Mouse (Mus musculus): ENCODE measurements at regions not wholly inside any gene's neighbourhood (a gene's known extent, or its start where the extent isn't known, plus 50 kb on each side); places are given as distances from the start of the nearest gene placed in this dataset.

GRCm38 (mm10) chr13:102482451-102482850 is 210.9 kb upstream of the Cd180 start:
- DNase-seq (ENCODE audit: low spot score in 2 of 2): no peak

DNA sequence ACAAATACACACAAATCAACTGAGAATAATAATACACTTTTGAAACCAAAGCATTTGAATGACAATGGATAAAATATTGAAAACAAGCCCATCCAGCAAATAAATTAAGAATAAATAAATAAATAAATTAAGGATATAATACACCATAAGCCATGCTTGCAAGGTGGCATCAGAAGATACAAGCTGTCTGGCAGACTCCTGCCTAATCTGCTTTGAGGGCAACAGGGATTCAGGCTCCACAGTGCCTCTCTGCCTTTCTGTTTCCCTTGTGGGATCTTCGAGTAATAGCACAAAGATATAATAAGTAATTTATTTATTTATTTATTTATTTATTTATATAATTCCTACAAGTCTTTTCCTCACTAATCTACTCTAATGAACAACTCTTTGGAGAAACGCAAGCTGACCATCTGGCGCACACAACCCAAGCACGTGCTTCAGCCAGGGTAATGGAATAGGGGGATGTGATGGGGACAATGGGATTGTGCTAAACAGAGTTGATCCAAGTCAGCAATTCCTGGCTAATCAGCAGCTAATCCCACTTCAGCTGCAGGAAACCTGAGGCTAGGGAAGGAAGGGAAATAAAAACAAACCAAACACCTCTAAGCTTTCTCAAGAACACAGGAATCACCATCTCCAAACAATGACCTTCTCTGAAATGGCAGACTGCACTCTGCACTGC is 205.8 kb upstream of the Cd180 start:
- no peak for DNase-seq (ENCODE audit: low spot score in 2 of 2)

- DNase-seq (ENCODE audit: low spot score in 2 of 2): no peak
These were observed 202.0 kb upstream of the Cd180 start for GRCm38 (mm10) chr13:102491370-102491769.

DNA sequence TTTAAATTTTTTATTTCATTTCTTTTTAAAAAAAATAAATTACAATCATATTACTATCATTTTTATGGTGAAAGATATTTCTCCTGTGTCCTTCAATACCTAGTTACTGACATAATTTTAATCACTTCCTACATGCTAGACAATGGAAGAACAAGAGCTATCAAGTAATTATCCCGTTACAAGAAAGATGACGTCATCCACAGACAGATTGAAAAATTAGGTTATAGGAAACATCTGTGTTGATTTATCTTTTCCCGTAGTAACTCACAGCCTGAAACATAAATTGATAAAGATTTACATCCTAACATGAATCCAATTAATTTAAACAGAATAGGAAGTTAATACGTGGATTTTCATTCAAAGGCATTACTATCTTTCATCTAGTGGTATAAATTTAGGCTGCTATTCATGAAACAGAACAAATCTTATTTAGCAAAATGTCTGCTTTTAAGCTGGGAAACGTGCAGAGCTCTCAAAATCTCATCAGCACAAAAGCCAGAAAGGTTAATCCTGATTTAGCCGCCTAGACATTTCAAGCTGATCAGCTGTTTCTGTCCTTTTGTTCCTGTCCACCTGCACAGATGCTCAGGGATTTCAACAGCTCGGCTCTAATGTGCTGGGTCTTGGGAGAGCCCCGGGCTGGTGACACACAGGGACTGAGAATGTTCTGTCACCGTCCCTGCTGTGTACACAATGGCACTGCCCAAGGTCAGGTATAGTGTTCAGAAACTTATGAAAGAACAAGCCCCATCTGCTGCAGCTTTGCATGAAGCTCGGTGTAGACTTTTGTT is 189.0 kb upstream of the Cd180 start:
- no peak for DNase-seq (ENCODE audit: low spot score in 2 of 2)

- peak in 1 of 2 experiments; percentile 9 for DNase-seq (ENCODE audit: low spot score in 2 of 2)
These were observed 186.1 kb upstream of the Cd180 start for GRCm38 (mm10) chr13:102507226-102507625.

DNA sequence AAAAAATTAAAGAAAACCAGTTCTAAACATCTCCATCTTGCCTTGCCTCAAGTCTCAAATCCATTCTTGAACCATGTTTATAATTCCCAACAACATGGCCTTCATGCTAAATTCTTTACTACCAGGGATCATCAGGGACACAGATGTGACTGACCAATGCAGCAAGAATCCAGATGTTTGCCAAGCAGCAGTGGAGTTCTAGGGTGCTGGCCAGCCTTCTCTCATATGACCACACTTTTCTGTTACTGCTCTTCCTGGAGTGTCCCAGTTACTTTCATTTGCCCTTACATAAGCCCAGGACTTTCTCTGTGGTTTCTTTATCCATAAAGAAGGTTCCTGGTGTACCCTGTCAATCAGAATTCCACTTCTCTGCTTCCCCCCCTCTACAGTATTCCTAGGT is 185.4 kb upstream of the Cd180 start:
- DNase-seq (ENCODE audit: low spot score in 2 of 2): no peak

- no peak for DNase-seq (ENCODE audit: low spot score in 2 of 2)
These were observed 182.6 kb upstream of the Cd180 start for GRCm38 (mm10) chr13:102510733-102511279.

DNA sequence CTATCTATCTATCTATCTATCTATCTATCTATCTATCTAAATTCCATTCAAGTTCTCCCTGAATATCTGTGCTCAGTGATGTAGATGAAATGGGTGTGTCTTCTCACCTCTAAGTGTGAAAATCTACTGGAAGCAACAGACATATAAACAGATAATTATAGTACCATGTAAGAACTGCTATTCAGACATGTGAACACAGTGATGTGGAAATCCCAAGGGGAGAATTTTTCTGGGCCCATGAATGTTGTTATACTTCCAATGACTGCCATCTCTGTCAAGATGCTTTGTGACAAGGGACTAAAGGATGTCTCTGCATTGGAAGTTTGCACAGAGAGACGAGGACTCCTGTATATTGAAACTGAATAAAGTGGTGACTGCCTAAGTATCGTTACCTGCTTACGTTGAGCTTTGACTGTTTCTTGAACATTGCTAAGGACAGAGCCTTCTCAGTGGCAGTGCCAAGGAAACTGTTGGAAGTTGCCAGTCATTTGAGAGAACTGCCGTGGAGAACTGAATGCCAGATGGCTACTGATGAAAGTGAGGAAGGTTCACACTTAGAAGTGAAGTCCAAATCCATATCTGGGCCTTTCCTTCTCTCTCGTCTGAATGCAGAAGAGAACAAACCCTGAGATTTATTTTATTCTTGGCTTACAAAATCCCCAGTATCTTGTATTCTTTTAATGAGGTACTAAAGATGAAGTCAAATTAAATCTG is 175.0 kb upstream of the Cd180 start:
- DNase-seq (ENCODE audit: low spot score in 2 of 2): no peak

DNA sequence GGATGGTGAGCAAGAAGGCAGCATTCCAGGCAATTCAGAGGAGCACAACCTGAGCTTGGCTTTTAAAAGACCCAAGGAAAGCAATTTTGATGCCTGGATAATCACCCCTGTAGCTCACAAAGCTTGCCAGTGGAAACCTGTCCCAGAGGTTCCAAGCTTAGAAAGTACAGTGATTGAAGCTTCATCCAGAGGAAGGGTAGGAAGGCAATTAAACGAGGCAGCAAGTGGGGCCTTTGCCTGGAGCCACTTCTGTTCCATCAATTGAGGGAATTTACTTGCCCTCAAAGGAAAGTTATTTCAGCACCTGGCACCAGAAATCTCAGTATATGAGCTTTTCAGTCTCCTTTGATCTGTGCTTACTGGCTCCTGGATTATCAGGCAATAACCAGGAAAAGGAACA is 171.9 kb upstream of the Cd180 start:
- no peak for DNase-seq (ENCODE audit: low spot score in 2 of 2)

- DNase-seq (ENCODE audit: low spot score in 2 of 2): no peak
These were observed 171.3 kb upstream of the Cd180 start for GRCm38 (mm10) chr13:102522080-102522479.

DNA sequence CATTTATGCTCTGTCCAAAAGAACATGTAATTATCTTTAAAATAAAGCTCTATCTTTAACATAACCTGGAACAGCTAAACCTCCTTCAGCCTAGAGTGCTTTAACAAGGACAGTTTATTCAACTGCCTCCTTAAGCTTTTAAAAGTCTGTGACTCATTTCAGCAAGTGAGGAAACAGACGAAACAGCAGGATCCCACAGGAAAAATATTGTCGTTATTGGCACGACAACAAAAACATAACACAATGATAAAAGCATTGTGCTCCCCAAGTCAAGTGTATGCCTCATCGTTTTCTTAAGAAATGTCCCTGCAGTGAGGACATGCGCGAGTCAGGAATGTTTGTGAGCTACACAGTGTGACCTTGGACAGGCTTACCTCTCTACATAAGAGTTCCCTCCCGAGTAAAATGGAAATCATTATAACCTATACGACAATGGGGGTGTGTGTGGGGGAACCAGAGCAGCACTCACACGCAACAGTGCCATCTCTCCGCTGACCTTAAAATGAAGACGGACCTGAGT is 166.7 kb upstream of the Cd180 start:
- DNase-seq (ENCODE audit: low spot score in 2 of 2): no peak

DNA sequence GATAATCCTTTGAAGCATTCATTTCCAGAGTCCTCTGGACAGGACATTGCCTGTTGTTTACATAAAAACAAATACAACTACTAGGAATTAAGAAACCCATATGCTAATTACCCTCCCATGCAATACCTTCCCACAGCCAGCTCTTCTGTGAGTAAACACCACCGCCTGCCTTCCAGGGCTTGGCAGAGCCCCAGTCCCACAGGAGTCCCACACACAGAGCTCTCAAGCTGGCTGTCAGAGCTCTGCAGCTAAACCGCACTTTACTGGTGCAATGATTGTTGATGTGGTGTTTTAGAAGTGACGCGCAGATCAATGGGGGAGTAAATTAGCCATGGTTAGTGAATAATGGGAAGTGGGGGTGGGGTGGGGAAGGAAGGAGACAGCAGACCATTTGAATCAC is 159.6 kb upstream of the Cd180 start:
- DNase-seq (ENCODE audit: low spot score in 2 of 2): peak; percentile 57 to 79

GRCm38 (mm10) chr13:102537424-102538242 is 155.7 kb upstream of the Cd180 start:
- DNase-seq (ENCODE audit: low spot score in 2 of 2): no peak

DNA sequence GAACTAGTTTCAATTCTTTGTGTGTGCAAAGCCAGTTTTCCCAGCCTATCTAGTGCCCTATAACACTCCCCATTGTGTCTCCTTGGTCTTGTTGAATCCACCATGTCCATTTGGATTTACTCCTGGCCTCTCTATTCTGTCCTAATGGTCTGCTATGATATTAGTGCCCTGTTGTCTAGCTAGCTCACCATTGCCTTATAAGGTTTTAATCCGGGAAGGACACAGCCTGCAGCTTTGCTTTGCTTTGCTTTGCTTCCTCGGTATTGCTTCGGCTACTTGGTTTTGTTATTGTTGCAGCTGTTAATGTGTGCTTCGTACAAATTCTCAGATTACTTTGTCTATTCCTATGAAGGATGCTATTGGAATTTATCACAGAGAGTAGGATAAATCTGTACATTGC is 152.9 kb upstream of the Cd180 start:
- no peak for DNase-seq (ENCODE audit: low spot score in 2 of 2)

- peak in 1 of 2 experiments; percentile 16 for DNase-seq (ENCODE audit: low spot score in 2 of 2)
These were observed 148.8 kb upstream of the Cd180 start for GRCm38 (mm10) chr13:102544359-102545165.

GRCm38 (mm10) chr13:102545845-102546615 is 147.3 kb upstream of the Cd180 start:
- DNase-seq (ENCODE audit: low spot score in 2 of 2): no peak

GRCm38 (mm10) chr13:102548252-102548651 is 145.1 kb upstream of the Cd180 start:
- no peak for DNase-seq (ENCODE audit: low spot score in 2 of 2)

GRCm38 (mm10) chr13:102566846-102567572 is 126.3 kb upstream of the Cd180 start:
- DNase-seq (ENCODE audit: low spot score in 2 of 2): no peak
